Comparison of ENCODE assay signal across 19 mouse cellular contexts in genomic region chr2:103975904-103976303, GRCm38 (mm10). TPM values are rescaled to one million over a fixed set of nuclear protein-coding genes. Genes with fewer than 3 reads are reported as not detected.
"Had no signal": no experiment of that assay in that cellular context is flagged by ENCODE, and none has a peak within 500 bp of the region (broad histone marks: within the 10 kb centered on the region; RNA-seq: fewer than 3 reads in every experiment).

No protein-coding gene starts in this region.

- H3K27ac ChIP-seq: intestine, embryonic 15.5 days; layer of hippocampus, adult 2 months; limb, embryonic 12.5 days; neural tube, embryonic 12.5 days; stomach, embryonic 15.5 days had no signal

- H3K9ac ChIP-seq: intestine, embryonic 15.5 days; limb, embryonic 12.5 days; neural tube, embryonic 12.5 days; stomach, embryonic 15.5 days had no signal

- H3K4me3 ChIP-seq: intestine, embryonic 15.5 days; layer of hippocampus, adult 2 months; limb, embryonic 12.5 days; neural tube, embryonic 12.5 days; stomach, embryonic 15.5 days had no signal

- ATAC-seq: intestine, embryonic 15.5 days; lung, postnatal 0 days had no signal

- DNase-seq: kidney, adult 18-20 months; kidney, postnatal 10 days; kidney, postnatal 4 days; lung, adult 2 months; lung, postnatal 4 days; midbrain, embryonic 14.5 days; retina, postnatal 1 day; thymus, adult 2 months; thymus, postnatal 25 days had no signal

- H3K4me2 ChIP-seq: intestine, embryonic 15.5 days; limb, embryonic 12.5 days; neural tube, embryonic 12.5 days; stomach, embryonic 15.5 days had no signal

- H3K9me3 ChIP-seq: intestine, embryonic 15.5 days; limb, embryonic 12.5 days; neural tube, embryonic 12.5 days; stomach, embryonic 15.5 days had no signal

- H3K36me3 ChIP-seq: intestine, embryonic 15.5 days; limb, embryonic 12.5 days; neural tube, embryonic 12.5 days; stomach, embryonic 15.5 days had no signal

RNA-seq across cellular contexts. Expression of gene 4931422A03Rik, which starts 52.3 kb away (rescaled TPM):
- total RNA-seq: layer of hippocampus, adult 2 months; layer of hippocampus, postnatal 10 days; left cerebral cortex, postnatal 36 days; liver, adult 2 months had no signal
- polyA plus RNA-seq: liver, adult 2 months; lung, adult 2 months; spleen, adult 2 months; thymus, adult 2 months had no signal
